Mouse (Mus musculus): ENCODE data around the gene Rara. TPM values are rescaled to one million over a fixed set of nuclear protein-coding genes. Genes with fewer than 3 reads are reported as not detected.
A peak's percentile ranks its signal among the peaks of the same experiment; 100 is the strongest.
"Not testable (repeated sequence)": the region's sequence is repeated elsewhere in the genome, so short reads cannot be mapped to it uniquely, and the experiment has no call there.

The Rara gene
- total and polyA plus RNA-seq, 3 experiments: 12.1 to 13.7 TPM; not detected in 1

DNA sequence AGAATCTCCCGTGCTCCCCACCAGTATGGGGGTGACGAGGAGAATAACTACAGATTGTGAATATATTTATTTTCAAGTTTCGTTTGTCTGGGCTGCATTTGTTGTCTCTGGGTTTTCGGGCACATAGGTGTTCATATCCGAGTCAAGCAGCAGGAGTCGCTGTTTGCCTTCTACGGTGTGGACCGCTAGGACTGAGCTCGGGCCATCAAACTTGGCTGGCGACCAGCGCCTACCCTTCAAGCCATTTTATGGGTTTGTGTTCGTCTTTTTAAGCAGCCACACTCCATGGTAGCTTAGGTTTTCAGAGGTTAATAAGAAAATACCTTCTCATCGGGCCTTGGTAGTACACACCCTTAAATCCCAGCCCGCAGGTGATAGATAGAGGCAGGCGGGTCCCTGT lies 5.8 kb upstream of the Rara start:
- TF ChIP-seq CTCF (IDR thresholded peaks at IDR 0.05 in 2 of 3, conservative IDR thresholded peaks at IDR 0.05 in 1 of 3; ENCODE audit: control insufficient read depth in 1 of 3, insufficient read depth in 1 of 3, low read depth in 2 of 3, low read length in 3 of 3, poor library complexity in 1 of 3, severe bottlenecking in 1 of 3): peak in 2 of 3 experiments; percentile 4 to 22; a peak in 3 of 6 replicates
- H3K27ac ChIP-seq (ENCODE audit: control insufficient read depth, low read depth, low read length); H3K9ac ChIP-seq (ENCODE audit: control insufficient read depth, low read depth, low read length, poor library complexity, severe bottlenecking); H3K9me3 ChIP-seq (replicated peaks; ENCODE audit: insufficient read depth, low read length); H3K79me2 ChIP-seq (ENCODE audit: control insufficient read depth, insufficient read depth, low read length, poor library complexity); H3K27me3 ChIP-seq (ENCODE audit: control insufficient read depth in 1 of 2, insufficient read depth in 2 of 2, low read length in 2 of 2); H3K4me3 ChIP-seq (ENCODE audit: control insufficient read depth in 1 of 2, insufficient read depth in 1 of 2, low read depth in 2 of 2, low read length in 2 of 2); DNase-seq (ENCODE audit: low read depth, low spot score): not testable (repeated sequence)
- H3K4me1 ChIP-seq (ENCODE audit: control insufficient read depth in 1 of 2, insufficient read depth in 2 of 2, low read length in 2 of 2): peaks cover 32 to 47% of the 10 kb centered on the region in 2 experiments
- peaks cover 22 to 52% of the 10 kb centered on the region in 2 experiments for H3K36me3 ChIP-seq (ENCODE audit: control insufficient read depth in 1 of 2, insufficient read depth in 2 of 2, low read length in 2 of 2)

- Histone ChIP-seq H3K36me3 (ENCODE audit: control insufficient read depth in 1 of 2, insufficient read depth in 2 of 2, low read length in 2 of 2) (peaks cover 20 to 47% of the 10 kb centered on the region in 2 experiments), H3K4me1 (ENCODE audit: control insufficient read depth in 1 of 2, insufficient read depth in 2 of 2, low read length in 2 of 2) (peaks cover 28 to 42% of the 10 kb centered on the region in 2 experiments)
- peak; percentile 46 for DNase-seq (ENCODE audit: low read depth, low spot score)
- H3K9ac ChIP-seq (ENCODE audit: control insufficient read depth, low read depth, low read length, poor library complexity, severe bottlenecking); H3K4me3 ChIP-seq (ENCODE audit: control insufficient read depth in 1 of 2, insufficient read depth in 1 of 2, low read depth in 2 of 2, low read length in 2 of 2); H3K9me3 ChIP-seq (replicated peaks; ENCODE audit: insufficient read depth, low read length); H3K79me2 ChIP-seq (ENCODE audit: control insufficient read depth, insufficient read depth, low read length, poor library complexity); H3K27ac ChIP-seq (ENCODE audit: control insufficient read depth, low read depth, low read length); H3K27me3 ChIP-seq (ENCODE audit: control insufficient read depth in 1 of 2, insufficient read depth in 2 of 2, low read length in 2 of 2): not testable (repeated sequence)
- peak; percentile 51 for TF ChIP-seq RAD21 (IDR thresholded peaks at IDR 0.05; ENCODE audit: low read depth, low read length)
- TF ChIP-seq CTCF (IDR thresholded peaks at IDR 0.05 in 2 of 3, conservative IDR thresholded peaks at IDR 0.05 in 1 of 3; ENCODE audit: control insufficient read depth in 1 of 3, insufficient read depth in 1 of 3, low read depth in 2 of 3, low read length in 3 of 3, poor library complexity in 1 of 3, severe bottlenecking in 1 of 3): peak; percentile 42 to 67 (median 64); a peak in 5 of 6 replicates
- peak; percentile 29; the same call in 1 of the 2 replicates for TF ChIP-seq ZC3H11A (IDR thresholded peaks at IDR 0.05; ENCODE audit: low read depth, low read length)
- peak; percentile 70 for TF ChIP-seq SMC3 (IDR thresholded peaks at IDR 0.05; ENCODE audit: low read depth, low read length)
Observed at GRCm38 (mm10) chr11:98922307-98922706, 5.3 kb upstream of the Rara start.

DNA sequence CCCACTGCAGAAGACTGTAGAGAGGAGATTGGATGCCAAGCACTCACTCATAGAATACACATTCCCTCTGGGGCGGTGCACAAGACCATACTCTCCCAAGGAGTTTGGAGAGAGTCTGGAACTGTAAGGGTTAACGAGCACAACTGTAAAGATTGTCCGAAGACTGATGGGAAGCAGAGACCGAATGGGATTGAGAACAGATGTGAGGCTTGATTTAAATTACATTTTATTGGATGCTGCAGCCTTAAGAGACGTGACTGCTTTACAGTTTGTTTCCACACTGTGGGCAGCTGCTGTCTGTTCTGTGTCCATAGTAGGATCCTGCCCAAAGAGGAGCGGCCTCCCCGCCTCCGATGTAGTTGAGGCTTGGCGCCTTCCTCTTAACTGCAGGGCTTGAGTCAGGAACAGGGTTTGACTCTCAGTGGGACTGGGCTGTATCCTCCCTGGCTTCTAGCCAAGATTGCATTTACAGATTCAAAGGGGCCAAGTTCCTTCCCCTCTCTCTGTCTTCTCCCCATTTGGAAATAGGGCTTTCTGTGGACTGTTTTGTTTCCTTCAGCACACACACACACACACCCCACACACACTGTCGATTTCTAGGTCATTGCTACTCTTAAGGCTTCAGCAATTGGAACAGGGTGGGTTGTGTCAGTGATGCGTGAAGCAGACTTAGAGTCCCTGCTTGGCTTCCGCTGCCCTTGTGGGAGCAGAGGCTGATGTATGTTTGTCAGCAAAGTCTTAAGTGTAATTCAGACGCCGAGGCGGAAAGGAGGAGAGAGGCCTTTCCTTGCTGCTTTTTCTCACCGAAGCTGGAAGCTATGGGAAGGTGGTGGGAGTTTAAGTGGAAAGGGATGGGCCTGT lies 4.5 kb upstream of the Rara start:
- TF ChIP-seq RCOR1 (IDR thresholded peaks at IDR 0.05; ENCODE audit: low read depth, low read length): peak; percentile 52; the same call in 1 of the 2 replicates
- H3K9me3 ChIP-seq (replicated peaks; ENCODE audit: insufficient read depth, low read length); H3K27ac ChIP-seq (ENCODE audit: control insufficient read depth, low read depth, low read length); H3K27me3 ChIP-seq (ENCODE audit: control insufficient read depth in 1 of 2, insufficient read depth in 2 of 2, low read length in 2 of 2); H3K79me2 ChIP-seq (ENCODE audit: control insufficient read depth, insufficient read depth, low read length, poor library complexity); H3K4me3 ChIP-seq (ENCODE audit: control insufficient read depth in 1 of 2, insufficient read depth in 1 of 2, low read depth in 2 of 2, low read length in 2 of 2); H3K9ac ChIP-seq (ENCODE audit: control insufficient read depth, low read depth, low read length, poor library complexity, severe bottlenecking): not testable (repeated sequence)
- H3K36me3 ChIP-seq (ENCODE audit: control insufficient read depth in 1 of 2, insufficient read depth in 2 of 2, low read length in 2 of 2): peaks cover 17 to 40% of the 10 kb centered on the region in 2 experiments
- H3K4me1 ChIP-seq (ENCODE audit: control insufficient read depth in 1 of 2, insufficient read depth in 2 of 2, low read length in 2 of 2): peaks cover 25 to 36% of the 10 kb centered on the region in 2 experiments
- peak; percentile 59 for DNase-seq (ENCODE audit: low read depth, low spot score)

DNA sequence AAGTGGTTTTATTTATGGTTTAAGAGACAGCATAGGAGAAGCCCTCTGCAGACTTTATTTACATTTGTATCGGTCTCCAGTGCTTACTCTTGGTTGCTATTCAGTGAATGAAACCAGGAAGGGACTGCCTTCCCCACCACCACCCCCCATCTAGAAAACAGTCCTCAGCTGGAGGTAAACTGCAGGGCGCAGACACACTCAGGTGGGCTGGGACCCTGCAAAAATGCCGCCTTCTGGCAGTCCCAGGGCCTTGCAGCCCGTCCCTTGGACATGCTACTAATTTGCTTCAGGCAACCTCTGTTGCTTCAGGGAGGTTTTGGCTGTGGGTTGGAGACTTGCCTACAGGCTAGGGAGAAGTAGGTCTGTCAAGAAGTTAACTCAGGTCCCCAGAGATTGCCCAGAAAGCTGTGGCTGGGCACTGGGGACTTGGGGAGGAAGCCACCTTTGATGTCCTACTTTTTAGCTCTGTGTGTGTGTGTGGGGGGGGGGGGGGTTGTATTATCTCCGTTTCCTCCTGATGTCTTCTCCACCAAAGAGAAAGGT lies 2.9 kb upstream of the Rara start:
- peak overlapping the region; percentile 50 for H3K27ac ChIP-seq (ENCODE audit: control insufficient read depth, low read depth, low read length)
- TF ChIP-seq UBTF (IDR thresholded peaks at IDR 0.05; ENCODE audit: borderline replicate concordance, insufficient read depth, low read depth, low read length) (0 out of 2 replicates have a peak, but pooled peaks have one; percentile 31), POLR2A (IDR thresholded peaks at IDR 0.05; ENCODE audit: control insufficient read depth in 1 of 2, insufficient read depth in 1 of 2, low read depth in 1 of 2, low read length in 2 of 2, poor library complexity in 1 of 2) (no peak), POLR2AphosphoS2 (IDR thresholded peaks at IDR 0.05; ENCODE audit: low read length) (peak; percentile 23; the same call in 1 of the 2 replicates), MAFK (IDR thresholded peaks at IDR 0.05; ENCODE audit: borderline replicate concordance, low read depth, low read length) (no peak), CTCF (IDR thresholded peaks at IDR 0.05 in 2 of 3, conservative IDR thresholded peaks at IDR 0.05 in 1 of 3; ENCODE audit: control insufficient read depth in 1 of 3, insufficient read depth in 1 of 3, low read depth in 2 of 3, low read length in 3 of 3, poor library complexity in 1 of 3, severe bottlenecking in 1 of 3) (no peak; a peak in 1 of 6 replicates)
- no peaks in the 10 kb centered on the region for H3K9me3 ChIP-seq (replicated peaks; ENCODE audit: insufficient read depth, low read length)
- H3K79me2 ChIP-seq (ENCODE audit: control insufficient read depth, insufficient read depth, low read length, poor library complexity): no peaks in the 10 kb centered on the region
- DNase-seq (ENCODE audit: low read depth, low spot score): peak; percentile 66
- H3K4me3 ChIP-seq (ENCODE audit: control insufficient read depth in 1 of 2, insufficient read depth in 1 of 2, low read depth in 2 of 2, low read length in 2 of 2): no peak overlapping the region
- H3K9ac ChIP-seq (ENCODE audit: control insufficient read depth, low read depth, low read length, poor library complexity, severe bottlenecking): peak overlapping the region; percentile 35
- H3K4me1 ChIP-seq (ENCODE audit: control insufficient read depth in 1 of 2, insufficient read depth in 2 of 2, low read length in 2 of 2): peaks cover 18 to 27% of the 10 kb centered on the region in 2 experiments
- peaks cover 8 to 31% of the 10 kb centered on the region in 2 experiments for H3K36me3 ChIP-seq (ENCODE audit: control insufficient read depth in 1 of 2, insufficient read depth in 2 of 2, low read length in 2 of 2)
- no peaks in the 10 kb centered on the region for H3K27me3 ChIP-seq (ENCODE audit: control insufficient read depth in 1 of 2, insufficient read depth in 2 of 2, low read length in 2 of 2)
